20 mouse cellular contexts compared by ENCODE assay signal in the genomic region with DNA sequence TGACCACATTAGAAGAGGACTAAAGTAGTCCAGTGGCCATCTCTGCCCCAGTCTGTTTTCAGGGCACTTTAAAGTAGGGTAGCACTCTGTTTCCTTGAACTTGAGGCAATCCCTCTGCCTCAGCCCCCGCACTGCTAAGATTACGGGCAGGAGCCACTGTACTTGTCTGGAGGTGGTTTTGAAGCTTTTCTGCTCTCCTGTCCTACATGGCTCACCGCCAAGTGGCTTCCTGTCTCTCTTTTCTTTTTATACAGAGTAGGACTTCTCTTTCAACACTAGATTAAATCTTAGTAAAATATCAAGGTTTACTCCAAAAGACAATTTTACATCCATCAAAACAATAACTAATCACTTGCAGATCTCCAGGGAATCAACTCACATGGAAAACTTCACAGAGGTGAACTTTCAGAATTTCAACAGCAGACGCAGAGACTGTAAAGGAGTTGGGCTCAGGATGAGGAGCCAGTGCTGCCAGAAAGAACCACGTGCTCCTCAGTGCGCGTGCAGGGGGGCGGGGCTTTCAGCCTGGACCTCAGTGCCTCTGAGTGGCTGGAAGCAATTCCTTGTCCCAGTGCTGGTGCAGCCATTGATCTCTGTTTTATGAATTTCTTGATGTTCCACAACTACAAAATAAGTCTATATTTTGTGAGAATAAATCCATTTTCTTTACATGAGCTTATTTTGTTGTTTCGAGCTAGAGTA. TPM values are rescaled to one million over a fixed set of nuclear protein-coding genes. Genes with fewer than 3 reads are reported as not detected.
DNase-seq lines count a peak whose midpoint lies in the region; ATAC-seq and TF ChIP-seq lines count a peak whose summit lies in the region.
"Had no signal": no experiment of that assay in that cellular context is flagged by ENCODE, and none has a peak within 500 bp of the region (broad histone marks: within the 10 kb centered on the region; RNA-seq: fewer than 3 reads in every experiment).

No protein-coding gene starts in this region.

- H3K4me3 ChIP-seq in embryonic facial prominence, embryonic 14.5 days (ENCODE audit: low read depth, low read length), result no peak overlapping the region
- no peak overlapping the region for H3K4me3 ChIP-seq in embryonic facial prominence, embryonic 10.5 days
- no peak overlapping the region for H3K4me3 ChIP-seq in cerebellum, adult 2 months (replicated peaks; ENCODE audit: insufficient read depth, low read depth, low read length)
- H3K4me3 ChIP-seq: forebrain, embryonic 12.5 days; heart, embryonic 15.5 days; hindbrain, embryonic 13.5 days had no signal

- ATAC-seq in embryonic facial prominence, embryonic 14.5 days (ENCODE audit: low read depth), result no peak
- ATAC-seq in megakaryocyte-erythroid progenitor cell, adult 5-6 weeks (replicated peaks; ENCODE audit: low FRiP score, low TSS enrichment, poor library complexity, severe bottlenecking), result peak; percentile 50; the same call in 1 of the 2 replicates

- H3K4me2 ChIP-seq in embryonic facial prominence, embryonic 14.5 days (ENCODE audit: low read depth, low read length), result no peak overlapping the region
- H3K4me2 ChIP-seq: forebrain, embryonic 12.5 days; heart, embryonic 15.5 days; hindbrain, embryonic 13.5 days had no signal

- no peak for TF ChIP-seq POLR2A in cerebellum, adult 2 months (IDR thresholded peaks at IDR 0.05; ENCODE audit: borderline replicate concordance, insufficient read depth, low read length)

- 57% methylated on average over 9 of the region's 9 CpGs for WGBS in embryonic facial prominence, embryonic 14.5 days
- WGBS in embryonic facial prominence, embryonic 10.5 days, result 68% methylated on average over 9 of the region's 9 CpGs
- WGBS in cerebellum, adult 2 months, result 69% methylated on average over 9 of the region's 9 CpGs

- H3K4me1 ChIP-seq in embryonic facial prominence, embryonic 14.5 days (ENCODE audit: control insufficient read depth, insufficient read depth, low read length), result no peaks in the 10 kb centered on the region
- H3K4me1 ChIP-seq in embryonic facial prominence, embryonic 10.5 days, result no peaks in the 10 kb centered on the region
- no peaks in the 10 kb centered on the region for H3K4me1 ChIP-seq in cerebellum, adult 2 months (ENCODE audit: control insufficient read depth, insufficient read depth, low read length)
- H3K4me1 ChIP-seq: forebrain, embryonic 12.5 days; heart, embryonic 15.5 days; hindbrain, embryonic 13.5 days had no signal

- no peaks in the 10 kb centered on the region for H3K27me3 ChIP-seq in embryonic facial prominence, embryonic 14.5 days (replicated peaks; ENCODE audit: control insufficient read depth, insufficient read depth, low read length)
- no peaks in the 10 kb centered on the region for H3K27me3 ChIP-seq in embryonic facial prominence, embryonic 10.5 days (replicated peaks; ENCODE audit: low read depth, poor library complexity, severe bottlenecking)
- H3K27me3 ChIP-seq in cerebellum, adult 2 months (ENCODE audit: control insufficient read depth, insufficient read depth, low read length), result no peaks in the 10 kb centered on the region
- H3K27me3 ChIP-seq: forebrain, embryonic 12.5 days; heart, embryonic 15.5 days; hindbrain, embryonic 13.5 days had no signal

- H3K9ac ChIP-seq in embryonic facial prominence, embryonic 14.5 days (ENCODE audit: low read depth, low read length), result no peak overlapping the region
- H3K9ac ChIP-seq: forebrain, embryonic 12.5 days; heart, embryonic 15.5 days; hindbrain, embryonic 13.5 days; liver, embryonic 14.5 days had no signal

- DNase-seq in embryonic facial prominence, embryonic 14.5 days (ENCODE audit: low spot score), result peak; percentile 32
- DNase-seq in embryonic facial prominence, embryonic 10.5 days (ENCODE audit: low spot score), result no peak
- peak; percentile 20 for DNase-seq in lung, postnatal 10 days
- DNase-seq in lung, postnatal 25 days (ENCODE audit: low spot score), result no peak
- DNase-seq in ES-CJ7 (ENCODE audit: low read depth, low spot score), result peak; percentile 12
- DNase-seq in layer of hippocampus, postnatal 14 days (ENCODE audit: low spot score in 2 of 2), result no peak
- DNase-seq in cerebellum, adult 2 months, result no peak
- DNase-seq: B cell, adult 2 months; cerebellum, adult 8-10 months; gastrocnemius, postnatal 36 days; kidney, adult 18-20 months; layer of hippocampus, adult 9-11 months; left cerebral cortex, postnatal 4 days; right cerebral cortex, postnatal 4 days had no signal

- H3K36me3 ChIP-seq in embryonic facial prominence, embryonic 14.5 days (ENCODE audit: control insufficient read depth, insufficient read depth, low read length), result no peaks in the 10 kb centered on the region
- H3K36me3 ChIP-seq in embryonic facial prominence, embryonic 10.5 days (replicated peaks), result no peaks in the 10 kb centered on the region
- H3K36me3 ChIP-seq: forebrain, embryonic 12.5 days; heart, embryonic 15.5 days; hindbrain, embryonic 13.5 days had no signal

- no peak for TF ChIP-seq CTCF in cerebellum, adult 2 months (IDR thresholded peaks at IDR 0.05; ENCODE audit: borderline replicate concordance, insufficient read depth, low read depth, low read length)

- no peaks in the 10 kb centered on the region for H3K9me3 ChIP-seq in embryonic facial prominence, embryonic 14.5 days (ENCODE audit: control insufficient read depth, low read length)
- no peaks in the 10 kb centered on the region for H3K9me3 ChIP-seq in embryonic facial prominence, embryonic 10.5 days
- H3K9me3 ChIP-seq: forebrain, embryonic 12.5 days; heart, embryonic 15.5 days; hindbrain, embryonic 13.5 days had no signal

- no peak overlapping the region for H3K27ac ChIP-seq in embryonic facial prominence, embryonic 14.5 days (replicated peaks; ENCODE audit: low read depth, low read length)
- no peak overlapping the region for H3K27ac ChIP-seq in embryonic facial prominence, embryonic 10.5 days (replicated peaks)
- no peak overlapping the region for H3K27ac ChIP-seq in cerebellum, adult 2 months (ENCODE audit: insufficient read depth, low read length)
- H3K27ac ChIP-seq: forebrain, embryonic 12.5 days; heart, embryonic 15.5 days; hindbrain, embryonic 13.5 days; liver, embryonic 14.5 days had no signal

RNA-seq across cellular contexts. Expression of a gene that starts 29.6 kb away (rescaled TPM):
- polyA plus RNA-seq in embryonic facial prominence, embryonic 14.5 days (2014; fragmentation: Nextera tagmentation; extraction: Ambion mirVana), result not detected in 2 replicates
- not detected in 2 replicates for polyA plus RNA-seq in embryonic facial prominence, embryonic 10.5 days (2016; fragmentation: Nextera tagmentation; extraction: Ambion mirVana)
- total RNA-seq in megakaryocyte-erythroid progenitor cell, adult 5-6 weeks (2014; fragmentation: Nextera tagmentation), result not detected in 2 replicates
- not detected in 2 replicates for total RNA-seq in megakaryocyte-erythroid progenitor cell, adult 5-6 weeks (2017)
- not detected for total RNA-seq in layer of hippocampus, postnatal 14 days (2021)
- 1.7 and 1.9 TPM in 2 replicates for polyA plus RNA-seq in cerebellum, adult 2 months (2012; rRNA removed)
- total RNA-seq: gastrocnemius, postnatal 36 days; left cerebral cortex, postnatal 4 days; megakaryocyte, adult 5-6 weeks had no signal
- polyA plus RNA-seq: forebrain, embryonic 12.5 days; heart, embryonic 15.5 days; hindbrain, embryonic 13.5 days had no signal

RNA-seq across cellular contexts. Expression of a gene that starts 34.3 kb away (rescaled TPM):
- 46.5 and 48.7 TPM in 2 replicates for polyA plus RNA-seq in embryonic facial prominence, embryonic 14.5 days (2014; fragmentation: Nextera tagmentation; extraction: Ambion mirVana)
- 52.2 and 53.2 TPM in 2 replicates for polyA plus RNA-seq in embryonic facial prominence, embryonic 10.5 days (2016; fragmentation: Nextera tagmentation; extraction: Ambion mirVana)
- 9.2 and 21.2 TPM in 2 replicates for total RNA-seq in megakaryocyte-erythroid progenitor cell, adult 5-6 weeks (2014; fragmentation: Nextera tagmentation)
- 17.1 and 26.4 TPM in 2 replicates for total RNA-seq in megakaryocyte-erythroid progenitor cell, adult 5-6 weeks (2017)
- 10 to 100 TPM; 70.2 to 75.5 TPM for total RNA-seq in layer of hippocampus, postnatal 14 days (2021)
- 101 and 117 TPM in 2 replicates for polyA plus RNA-seq in cerebellum, adult 2 months (2012; rRNA removed)

RNA-seq across cellular contexts. Expression of a gene that starts 57.7 kb away (rescaled TPM):
- 15.9 and 16.2 TPM in 2 replicates for polyA plus RNA-seq in embryonic facial prominence, embryonic 14.5 days (2014; fragmentation: Nextera tagmentation; extraction: Ambion mirVana)
- 15.4 and 17.8 TPM in 2 replicates for polyA plus RNA-seq in embryonic facial prominence, embryonic 10.5 days (2016; fragmentation: Nextera tagmentation; extraction: Ambion mirVana)
- 18.6 and 22.5 TPM in 2 replicates for total RNA-seq in megakaryocyte-erythroid progenitor cell, adult 5-6 weeks (2014; fragmentation: Nextera tagmentation)
- 10.5 and 16.5 TPM in 2 replicates for total RNA-seq in megakaryocyte-erythroid progenitor cell, adult 5-6 weeks (2017)
- 10 to 100 TPM; 23.2 to 26.3 TPM for total RNA-seq in layer of hippocampus, postnatal 14 days (2021)
- 38.4 and 45.4 TPM in 2 replicates for polyA plus RNA-seq in cerebellum, adult 2 months (2012; rRNA removed)

Comparison
In these comparisons a context has a peak if more than half of its experiments do, and no peak if none do; other contexts are left out.
1. DNase-seq: peak in embryonic facial prominence, embryonic 14.5 days (single experiment), lung, postnatal 10 days (single experiment) and ES-CJ7 (single experiment); none in embryonic facial prominence, embryonic 10.5 days (single experiment), lung, postnatal 25 days (single experiment), layer of hippocampus, postnatal 14 days (0 of 2) and cerebellum, adult 2 months (0 of 2).